Mouse (Mus musculus): ENCODE measurements around the gene Epha2.

GRCm38 (mm10) chr4:141348616-141349015 lies 47.6 kb downstream of the Epha2 start:
- no peak for TF ChIP-seq HCFC1 (IDR thresholded peaks at IDR 0.05; ENCODE audit: borderline replicate concordance, insufficient read depth, low read length)
- TF ChIP-seq MAFK (IDR thresholded peaks at IDR 0.05; ENCODE audit: insufficient read depth, low read depth, low read length), result no peak
- TF ChIP-seq ZNF384 (IDR thresholded peaks at IDR 0.05; ENCODE audit: low read depth, low read length), result no peak
